11 mouse cellular contexts compared by ENCODE assay signal in the genomic region with DNA sequence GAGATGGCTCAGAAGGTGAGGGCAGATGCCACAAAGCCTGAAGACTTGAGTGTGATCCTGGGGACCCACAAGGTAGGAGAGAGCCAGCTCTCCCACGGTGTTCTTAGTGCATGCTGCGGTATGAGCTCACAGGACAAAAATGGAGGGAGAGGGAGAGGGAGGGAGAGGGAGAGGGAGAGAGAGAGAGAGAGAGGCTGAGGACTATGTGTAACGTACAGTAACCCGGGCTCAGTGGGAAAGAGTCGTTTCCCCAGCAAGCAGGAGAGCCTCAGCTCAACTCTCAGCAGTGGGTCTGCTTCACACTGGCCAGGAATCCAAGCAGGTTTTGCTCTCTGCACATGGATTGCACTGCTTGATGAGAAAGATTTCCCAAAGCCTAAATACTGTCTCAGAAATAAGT. TPM values are rescaled to one million over a fixed set of nuclear protein-coding genes. Genes with fewer than 3 reads are reported as not detected.
DNase-seq lines count a peak whose midpoint lies in the region; ATAC-seq and TF ChIP-seq lines count a peak whose summit lies in the region.
"Had no signal": no experiment of that assay in that cellular context is flagged by ENCODE, and none has a peak within 500 bp of the region (broad histone marks: within the 10 kb centered on the region; RNA-seq: fewer than 3 reads in every experiment).

No protein-coding gene starts in this region.

- H3K4me3 ChIP-seq in heart, postnatal 0 days (ENCODE audit: low read depth, low read length) = peak overlapping the region; percentile 56
- peak overlapping the region; percentile 61; the same call in 1 of the 2 replicates for H3K4me3 ChIP-seq in embryonic facial prominence, embryonic 10.5 days
- H3K4me3 ChIP-seq in midbrain, embryonic 16.5 days (ENCODE audit: low read depth, low read length) = no peak overlapping the region

- peak; percentile 27; the same call in 1 of the 2 replicates for ATAC-seq in heart, postnatal 0 days (ENCODE audit: insufficient read depth, low read depth)
- 0 out of 2 replicates have a peak, but pooled peaks have one; percentile 21 for ATAC-seq in midbrain, embryonic 16.5 days
- ATAC-seq: Patski had no signal

- TF ChIP-seq CTCF in heart, postnatal 0 days (IDR thresholded peaks at IDR 0.05; ENCODE audit: low read depth) = no peak

- no peaks in the 10 kb centered on the region for H3K27me3 ChIP-seq in heart, postnatal 0 days (ENCODE audit: control insufficient read depth, insufficient read depth, low read length)
- peaks cover 16% of the 10 kb centered on the region for H3K27me3 ChIP-seq in embryonic facial prominence, embryonic 10.5 days (replicated peaks; ENCODE audit: low read depth, poor library complexity, severe bottlenecking)
- no peaks in the 10 kb centered on the region for H3K27me3 ChIP-seq in midbrain, embryonic 16.5 days (ENCODE audit: control insufficient read depth, insufficient read depth, low read depth, low read length)
- H3K27me3 ChIP-seq: Patski had no signal

- no peak for DNase-seq in heart, postnatal 0 days (ENCODE audit: low spot score)
- no peak for DNase-seq in heart, adult 8-10 months (ENCODE audit: low spot score)
- peak; percentile 17 for DNase-seq in embryonic facial prominence, embryonic 10.5 days (ENCODE audit: low spot score)
- DNase-seq in induced T-regulatory cell, adult 2 months (ENCODE audit: low read depth) = peak; percentile 31
- no peak for DNase-seq in left cerebral cortex, postnatal 14 days (ENCODE audit: low spot score in 2 of 2)
- DNase-seq in urinary bladder, adult 18-20 months (ENCODE audit: low spot score in 2 of 2) = no peak
- no peak for DNase-seq in B cell, adult 2 months

- H3K27ac ChIP-seq in heart, postnatal 0 days (ENCODE audit: low read depth) = peak overlapping the region; percentile 12
- H3K27ac ChIP-seq in embryonic facial prominence, embryonic 10.5 days (replicated peaks) = no peak overlapping the region
- no peak overlapping the region for H3K27ac ChIP-seq in midbrain, embryonic 16.5 days (ENCODE audit: low read length)

- H3K36me3 ChIP-seq in heart, postnatal 0 days (replicated peaks; ENCODE audit: control insufficient read depth, insufficient read depth, low read length) = peaks cover 35% of the 10 kb centered on the region
- peaks cover 41% of the 10 kb centered on the region for H3K36me3 ChIP-seq in embryonic facial prominence, embryonic 10.5 days (replicated peaks)
- H3K36me3 ChIP-seq in midbrain, embryonic 16.5 days (ENCODE audit: control insufficient read depth, insufficient read depth, low read length) = peaks cover 22% of the 10 kb centered on the region

- no peaks in the 10 kb centered on the region for H3K9me3 ChIP-seq in heart, postnatal 0 days (replicated peaks; ENCODE audit: control insufficient read depth, low read length)
- H3K9me3 ChIP-seq in embryonic facial prominence, embryonic 10.5 days = no peaks in the 10 kb centered on the region
- H3K9me3 ChIP-seq in midbrain, embryonic 16.5 days (replicated peaks; ENCODE audit: control insufficient read depth, low read length, poor library complexity, severe bottlenecking) = no peaks in the 10 kb centered on the region

- H3K4me2 ChIP-seq in heart, postnatal 0 days (ENCODE audit: low read depth, low read length) = peak overlapping the region; percentile 79
- peak overlapping the region; percentile 64 for H3K4me2 ChIP-seq in midbrain, embryonic 16.5 days (ENCODE audit: low read length)

- intact Hi-C loops in left cerebral cortex, postnatal 14 days (cut with DNase I) = no loop called here

- TF ChIP-seq EP300 in heart, postnatal 0 days (IDR thresholded peaks at IDR 0.05; ENCODE audit: low read depth) = no peak

- 8% methylated on average over 5 of the region's 5 CpGs for WGBS in heart, postnatal 0 days
- WGBS in embryonic facial prominence, embryonic 10.5 days = 23% methylated on average over 5 of the region's 5 CpGs
- 11% methylated on average over 4 of the region's 5 CpGs for WGBS in midbrain, embryonic 16.5 days

- 0 out of 2 replicates have a peak, but pooled peaks cover 4% of the 10 kb centered on the region for H3K4me1 ChIP-seq in heart, postnatal 0 days (ENCODE audit: control insufficient read depth, insufficient read depth)
- H3K4me1 ChIP-seq in embryonic facial prominence, embryonic 10.5 days = peaks cover 23% of the 10 kb centered on the region
- H3K4me1 ChIP-seq in midbrain, embryonic 16.5 days (ENCODE audit: control insufficient read depth, insufficient read depth, low read length) = peaks cover 5% of the 10 kb centered on the region; the same call in 1 of the 2 replicates

- H3K9ac ChIP-seq in heart, postnatal 0 days (replicated peaks; ENCODE audit: low read depth, low read length) = peak overlapping the region; percentile 51; the same call in 1 of the 2 replicates
- H3K9ac ChIP-seq in midbrain, embryonic 16.5 days (ENCODE audit: low read depth, low read length) = no peak overlapping the region

RNA-seq across cellular contexts. Expression of gene Amz2, which starts 13.5 kb away (rescaled TPM):
- 36.9 and 65.6 TPM in 2 replicates for total RNA-seq in heart, postnatal 0 days (2014; rRNA removed; ENCODE audit: low replicate concordance)
- polyA plus RNA-seq in heart, postnatal 0 days (2015; fragmentation: Nextera tagmentation; extraction: Ambion mirVana) = 33.7 and 36.2 TPM in 2 replicates
- total RNA-seq in heart, adult 8-10 months (2022) = 10 to 100 TPM; 45.2 to 56.6 (median 54.4) TPM
- 34.5 and 41.6 TPM in 2 replicates for polyA plus RNA-seq in embryonic facial prominence, embryonic 10.5 days (2016; fragmentation: Nextera tagmentation; extraction: Ambion mirVana)
- 55.7 and 56.1 TPM in 2 replicates for polyA plus RNA-seq in midbrain, embryonic 16.5 days (2015; fragmentation: Nextera tagmentation; extraction: Ambion mirVana)
- 10 to 100 TPM; 61.9 to 62.2 TPM for total RNA-seq in left cerebral cortex, postnatal 14 days (2021)

RNA-seq across cellular contexts. Expression of gene 9930022D16Rik, which starts 25.5 kb away (rescaled TPM):
- total RNA-seq in heart, postnatal 0 days (2014; rRNA removed; ENCODE audit: low replicate concordance) = not detected in 2 replicates
- not detected in 2 replicates for polyA plus RNA-seq in heart, postnatal 0 days (2015; fragmentation: Nextera tagmentation; extraction: Ambion mirVana)
- total RNA-seq in heart, adult 8-10 months (2022) = not detected
- not detected in 2 replicates for polyA plus RNA-seq in embryonic facial prominence, embryonic 10.5 days (2016; fragmentation: Nextera tagmentation; extraction: Ambion mirVana)
- polyA plus RNA-seq in midbrain, embryonic 16.5 days (2015; fragmentation: Nextera tagmentation; extraction: Ambion mirVana) = not detected in 2 replicates
- total RNA-seq in left cerebral cortex, postnatal 14 days (2021) = not detected
- polyA plus RNA-seq: large intestine, adult 2 months; Patski; small intestine, adult 2 months had no signal

RNA-seq across cellular contexts. Expression of gene Arsg, which starts 34.0 kb away (rescaled TPM):
- total RNA-seq in heart, postnatal 0 days (2014; rRNA removed; ENCODE audit: low replicate concordance) = 4.3 and 5.9 TPM in 2 replicates
- 3.8 and 4.3 TPM in 2 replicates for polyA plus RNA-seq in heart, postnatal 0 days (2015; fragmentation: Nextera tagmentation; extraction: Ambion mirVana)
- total RNA-seq in heart, adult 8-10 months (2022) = 1 to 10 TPM in 3 of 4 experiments, under 1 TPM in 1; 0.87 to 2.7 (median 1.8) TPM
- 1.5 and 1.6 TPM in 2 replicates for polyA plus RNA-seq in embryonic facial prominence, embryonic 10.5 days (2016; fragmentation: Nextera tagmentation; extraction: Ambion mirVana)
- 4.2 and 4.3 TPM in 2 replicates for polyA plus RNA-seq in midbrain, embryonic 16.5 days (2015; fragmentation: Nextera tagmentation; extraction: Ambion mirVana)
- total RNA-seq in left cerebral cortex, postnatal 14 days (2021) = 1 to 10 TPM; 5.9 to 7.1 TPM

RNA-seq across cellular contexts. Expression of gene Slc16a6, which starts 34.2 kb away (rescaled TPM):
- total RNA-seq in heart, postnatal 0 days (2014; rRNA removed; ENCODE audit: low replicate concordance) = 11.9 and 13.2 TPM in 2 replicates
- polyA plus RNA-seq in heart, postnatal 0 days (2015; fragmentation: Nextera tagmentation; extraction: Ambion mirVana) = 4.6 and 8.2 TPM in 2 replicates
- total RNA-seq in heart, adult 8-10 months (2022) = 10 to 100 TPM in 2 of 4 experiments, 1 to 10 TPM in 2; 6.4 to 12.9 (median 10.0) TPM
- polyA plus RNA-seq in embryonic facial prominence, embryonic 10.5 days (2016; fragmentation: Nextera tagmentation; extraction: Ambion mirVana) = 3.8 TPM in 2 replicates
- polyA plus RNA-seq in midbrain, embryonic 16.5 days (2015; fragmentation: Nextera tagmentation; extraction: Ambion mirVana) = 3.7 and 4.5 TPM in 2 replicates
- total RNA-seq in left cerebral cortex, postnatal 14 days (2021) = 10 to 100 TPM in 1 of 2 experiments, 1 to 10 TPM in 1; 9.6 to 11.4 TPM

Comparison
In these comparisons a context has a peak if more than half of its experiments do, and no peak if none do; other contexts are left out.
1. DNase-seq: peak in embryonic facial prominence, embryonic 10.5 days (single experiment) and induced T-regulatory cell, adult 2 months (single experiment); none in heart, postnatal 0 days (single experiment), heart, adult 8-10 months (single experiment), left cerebral cortex, postnatal 14 days (0 of 2), urinary bladder, adult 18-20 months (0 of 2) and B cell, adult 2 months (0 of 2).